Comparison of ENCODE assay signal across 8 mouse cellular contexts in the genomic region with DNA sequence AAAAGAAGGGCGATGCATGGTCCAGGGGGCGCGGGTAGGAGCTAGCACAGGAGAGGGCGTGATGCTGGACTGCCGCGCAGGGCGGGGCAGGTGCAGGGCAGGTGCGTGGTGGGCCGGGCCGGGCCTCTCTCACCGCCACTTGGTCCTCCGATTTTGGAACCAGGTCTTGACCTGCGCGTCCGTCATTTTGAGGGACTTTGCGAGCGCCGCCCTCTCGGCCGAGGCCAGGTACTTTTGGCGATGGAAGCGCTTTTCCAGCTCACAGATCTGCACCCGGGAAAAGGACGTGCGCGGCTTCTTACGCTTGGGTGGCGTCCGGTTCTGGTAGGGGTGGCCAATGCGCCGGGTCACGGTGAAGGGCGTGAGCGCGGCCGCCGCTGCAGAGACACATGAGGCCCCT. TPM values are rescaled to one million over a fixed set of nuclear protein-coding genes. Genes with fewer than 3 reads are reported as not detected.
DNase-seq lines count a peak whose midpoint lies in the region; ATAC-seq lines count a peak whose summit lies in the region.

No protein-coding gene starts in this region.

- H3K9me3 ChIP-seq in intestine, embryonic 15.5 days: no peaks in the 10 kb centered on the region
- no peaks in the 10 kb centered on the region for H3K9me3 ChIP-seq in intestine, embryonic 16.5 days (ENCODE audit: control insufficient read depth, low read length)
- no peaks in the 10 kb centered on the region for H3K9me3 ChIP-seq in limb, embryonic 12.5 days

- 2% methylated on average over 37 of the region's 37 CpGs for WGBS in intestine, embryonic 15.5 days
- WGBS in intestine, embryonic 16.5 days: 2% methylated on average over 37 of the region's 37 CpGs
- WGBS in limb, embryonic 12.5 days: under 1% methylated on average over 37 of the region's 37 CpGs

- H3K4me3 ChIP-seq in intestine, embryonic 15.5 days (replicated peaks): no peak overlapping the region
- no peak overlapping the region for H3K4me3 ChIP-seq in intestine, embryonic 16.5 days (ENCODE audit: low read length)
- peak overlapping the region; percentile 36 for H3K4me3 ChIP-seq in limb, embryonic 12.5 days (replicated peaks)

- H3K9ac ChIP-seq in intestine, embryonic 15.5 days: no peak overlapping the region
- no peak overlapping the region for H3K9ac ChIP-seq in intestine, embryonic 16.5 days (ENCODE audit: low read depth, low read length)
- no peak overlapping the region for H3K9ac ChIP-seq in limb, embryonic 12.5 days (replicated peaks)

- ATAC-seq in intestine, embryonic 15.5 days: no peak
- no peak for ATAC-seq in intestine, embryonic 16.5 days
- ATAC-seq in limb, embryonic 12.5 days (ENCODE audit: insufficient number of reproducible peaks, insufficient read depth, low FRiP score, low TSS enrichment, low read depth): no peak

- H3K27ac ChIP-seq in intestine, embryonic 15.5 days: no peak overlapping the region
- H3K27ac ChIP-seq in intestine, embryonic 16.5 days (ENCODE audit: low read length): no peak overlapping the region
- no peak overlapping the region for H3K27ac ChIP-seq in limb, embryonic 12.5 days

- peaks cover 93% of the 10 kb centered on the region for H3K27me3 ChIP-seq in intestine, embryonic 15.5 days (replicated peaks)
- H3K27me3 ChIP-seq in intestine, embryonic 16.5 days (replicated peaks; ENCODE audit: control insufficient read depth, insufficient read depth, low read length): peaks cover 93% of the 10 kb centered on the region
- peaks cover 100% of the 10 kb centered on the region for H3K27me3 ChIP-seq in limb, embryonic 12.5 days

- H3K4me2 ChIP-seq in intestine, embryonic 15.5 days (replicated peaks): 0 out of 2 replicates have a peak overlapping the region, but pooled peaks have one; percentile 6
- H3K4me2 ChIP-seq in intestine, embryonic 16.5 days (ENCODE audit: low read depth, low read length): no peak overlapping the region
- 0 out of 2 replicates have a peak overlapping the region, but pooled peaks have one; percentile 58 for H3K4me2 ChIP-seq in limb, embryonic 12.5 days

- no peaks in the 10 kb centered on the region for H3K36me3 ChIP-seq in intestine, embryonic 15.5 days
- H3K36me3 ChIP-seq in intestine, embryonic 16.5 days (ENCODE audit: control insufficient read depth, insufficient read depth, low read length): no peaks in the 10 kb centered on the region
- no peaks in the 10 kb centered on the region for H3K36me3 ChIP-seq in limb, embryonic 12.5 days

- DNase-seq in ZHBTc4 (ENCODE audit: low read depth, low spot score): peak; percentile 67
- DNase-seq in embryo, embryonic 11 days: peak; percentile 39
- DNase-seq in Muller cell, postnatal 12 days (ENCODE audit: inconsistent ontology term): no peak
- DNase-seq in thymus, postnatal 36 days: no peak
- no peak for DNase-seq in ovary, postnatal 10 days (ENCODE audit: low spot score)

- H3K4me1 ChIP-seq in intestine, embryonic 15.5 days (replicated peaks): peaks cover 32% of the 10 kb centered on the region
- peaks cover 25% of the 10 kb centered on the region for H3K4me1 ChIP-seq in intestine, embryonic 16.5 days (ENCODE audit: control insufficient read depth, insufficient read depth, low read length)
- peaks cover 40% of the 10 kb centered on the region for H3K4me1 ChIP-seq in limb, embryonic 12.5 days (replicated peaks)

RNA-seq across cellular contexts. Expression of a gene that starts 1.1 kb away (rescaled TPM):
- 0.21 and 0.26 TPM in 2 replicates for polyA plus RNA-seq in intestine, embryonic 15.5 days (2015; fragmentation: Nextera tagmentation; extraction: Ambion mirVana)
- not detected in 2 replicates for polyA plus RNA-seq in intestine, embryonic 16.5 days (2015; fragmentation: Nextera tagmentation; extraction: Ambion mirVana)
- polyA plus RNA-seq in limb, embryonic 12.5 days (2016; fragmentation: Nextera tagmentation; extraction: Ambion mirVana): 0.39 TPM in 1 of 2 replicates, not detected in the other

RNA-seq across cellular contexts. Expression of a gene that starts 39.3 kb away (rescaled TPM):
- 950 and 1,035 TPM in 2 replicates for polyA plus RNA-seq in intestine, embryonic 15.5 days (2015; fragmentation: Nextera tagmentation; extraction: Ambion mirVana)
- 689 and 790 TPM in 2 replicates for polyA plus RNA-seq in intestine, embryonic 16.5 days (2015; fragmentation: Nextera tagmentation; extraction: Ambion mirVana)
- polyA plus RNA-seq in limb, embryonic 12.5 days (2016; fragmentation: Nextera tagmentation; extraction: Ambion mirVana): 1,112 and 1,195 TPM in 2 replicates

RNA-seq across cellular contexts. Expression of a gene that starts 55.1 kb away (rescaled TPM):
- 1.9 and 2.4 TPM in 2 replicates for polyA plus RNA-seq in intestine, embryonic 15.5 days (2015; fragmentation: Nextera tagmentation; extraction: Ambion mirVana)
- 0.83 and 1.9 TPM in 2 replicates for polyA plus RNA-seq in intestine, embryonic 16.5 days (2015; fragmentation: Nextera tagmentation; extraction: Ambion mirVana)
- 18.2 and 19.0 TPM in 2 replicates for polyA plus RNA-seq in limb, embryonic 12.5 days (2016; fragmentation: Nextera tagmentation; extraction: Ambion mirVana)

Comparison
In these comparisons a context has a peak if more than half of its experiments do, and no peak if none do; other contexts are left out.
1. DNase-seq: peak in ZHBTc4 (single experiment) and embryo, embryonic 11 days (single experiment); none in Muller cell, postnatal 12 days (single experiment), thymus, postnatal 36 days (0 of 2) and ovary, postnatal 10 days (single experiment).